Mouse (Mus musculus) bone marrow macrophage, adult 2 months (primary cell): ENCODE data around the gene Kif27.

ENCODE experiments used
- CTCF ChIP-seq: IDR thresholded peaks from 2 replicates; pipeline ENCODE4 v1.5.1; 2012; ENCODE audit warnings: low read depth, mild to moderate bottlenecking, low read length, moderate library complexity
- POLR2A ChIP-seq: IDR thresholded peaks from 2 replicates; pipeline ENCODE4 v1.6.1; 2012; ENCODE audit warnings: mild to moderate bottlenecking, low read depth, low read length, borderline replicate concordance

DNA sequence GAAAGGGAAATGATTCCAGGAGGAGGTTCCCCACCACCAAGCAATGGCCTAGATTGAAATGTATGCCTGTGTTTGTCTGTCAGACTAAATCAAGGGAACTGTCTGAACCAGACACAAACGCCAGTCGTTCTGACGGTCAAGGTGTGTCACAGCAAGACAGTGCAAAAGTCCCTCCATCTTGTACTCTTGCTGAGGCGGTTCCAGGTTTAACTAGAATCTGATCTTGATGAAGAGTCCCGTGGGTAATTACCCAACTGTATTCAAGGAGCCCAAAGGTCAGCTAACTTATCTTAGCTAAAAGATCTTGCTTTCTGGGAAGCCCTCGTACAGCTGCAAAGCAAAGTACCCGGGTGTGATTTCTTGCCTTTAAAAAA, 26.6 kb upstream of the Kif27 start:
- TF ChIP-seq POLR2A (no peak), CTCF (no peak)
